Mouse (Mus musculus): ENCODE measurements around the gene Colgalt2.

DNA sequence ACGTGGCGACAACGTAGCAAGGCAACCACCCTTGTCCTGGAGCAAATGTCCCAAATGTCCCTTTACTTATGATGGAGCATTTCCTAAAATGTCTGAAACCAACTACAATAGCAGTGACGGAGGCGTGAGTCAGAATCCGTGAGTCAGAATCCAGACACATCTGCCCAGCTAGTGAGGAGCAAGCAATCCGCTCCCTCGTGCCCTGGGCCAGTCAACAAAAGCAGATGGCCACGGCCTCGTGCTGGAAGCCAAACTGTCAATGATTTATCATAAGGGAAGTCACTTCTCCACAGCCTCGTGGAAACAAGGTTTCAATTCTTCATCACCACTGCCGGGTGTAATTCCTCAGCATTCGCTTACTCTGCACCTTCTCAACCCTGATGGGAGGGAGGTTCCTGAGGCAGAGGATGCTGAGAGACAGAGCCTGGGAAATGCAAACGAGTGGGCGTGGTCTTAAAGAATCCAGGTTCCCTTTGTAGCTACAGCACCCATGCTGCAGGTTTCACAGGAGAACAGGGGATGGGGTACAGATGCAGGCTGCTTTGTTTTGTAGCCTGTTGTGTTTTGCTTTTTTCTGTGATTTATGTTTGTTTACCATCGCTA lies 136.9 kb downstream of the Colgalt2 start:
- TF ChIP-seq POLR2A (IDR thresholded peaks at IDR 0.05; ENCODE audit: borderline replicate concordance, extremely low read depth, insufficient read depth, insufficient read length, poor library complexity, severe bottlenecking) (no peak), CTCF (IDR thresholded peaks at IDR 0.05; ENCODE audit: borderline replicate concordance, extremely low read depth, insufficient read depth, insufficient read length) (no peak)
